Mouse (Mus musculus) gastrocnemius, adult 18-20 months (tissue): ENCODE data around the gene Zbtb8os. TPM values are rescaled to one million over a fixed set of nuclear protein-coding genes. Genes with fewer than 3 reads are reported as not detected.

Source experiments
- DNase-seq: peaks from one replicate; pipeline ENCODE4 v3.0.0; 2021; ENCODE audit warnings: low spot score
- long read RNA-seq, 2 experiments: library from polyadenylated mRNA; stranded (forward); transcript quantifications; one replicate each; pipeline ENCODE4 v2.0.0; 2021
- total RNA-seq, 2 experiments: library from RNA; stranded (reverse); gene quantifications; 2 replicates each; pipeline ENCODE4 v1.2.3; 2021

Gene Zbtb8os
- total RNA-seq, result 10 to 100 TPM; 24.9 to 30.2 TPM
- long read RNA-seq, experiment 1, transcript Zbtb8os-204 (7 exons, 3,833 nt), result major isoform, 19 of 20 reads
- long read RNA-seq, experiment 1, partial matches to known transcripts, result 1 of 20 reads
- long read RNA-seq, experiment 1, other reads (novel, unspliced or antisense), result 0 of 20 reads
- long read RNA-seq, experiment 2, transcript Zbtb8os-204 (7 exons, 3,833 nt), result major isoform, 14 of 18 reads
- long read RNA-seq, experiment 2, partial matches to known transcripts, result 2 of 18 reads
- long read RNA-seq, experiment 2, other reads (novel, unspliced or antisense), result 2 of 18 reads

DNA sequence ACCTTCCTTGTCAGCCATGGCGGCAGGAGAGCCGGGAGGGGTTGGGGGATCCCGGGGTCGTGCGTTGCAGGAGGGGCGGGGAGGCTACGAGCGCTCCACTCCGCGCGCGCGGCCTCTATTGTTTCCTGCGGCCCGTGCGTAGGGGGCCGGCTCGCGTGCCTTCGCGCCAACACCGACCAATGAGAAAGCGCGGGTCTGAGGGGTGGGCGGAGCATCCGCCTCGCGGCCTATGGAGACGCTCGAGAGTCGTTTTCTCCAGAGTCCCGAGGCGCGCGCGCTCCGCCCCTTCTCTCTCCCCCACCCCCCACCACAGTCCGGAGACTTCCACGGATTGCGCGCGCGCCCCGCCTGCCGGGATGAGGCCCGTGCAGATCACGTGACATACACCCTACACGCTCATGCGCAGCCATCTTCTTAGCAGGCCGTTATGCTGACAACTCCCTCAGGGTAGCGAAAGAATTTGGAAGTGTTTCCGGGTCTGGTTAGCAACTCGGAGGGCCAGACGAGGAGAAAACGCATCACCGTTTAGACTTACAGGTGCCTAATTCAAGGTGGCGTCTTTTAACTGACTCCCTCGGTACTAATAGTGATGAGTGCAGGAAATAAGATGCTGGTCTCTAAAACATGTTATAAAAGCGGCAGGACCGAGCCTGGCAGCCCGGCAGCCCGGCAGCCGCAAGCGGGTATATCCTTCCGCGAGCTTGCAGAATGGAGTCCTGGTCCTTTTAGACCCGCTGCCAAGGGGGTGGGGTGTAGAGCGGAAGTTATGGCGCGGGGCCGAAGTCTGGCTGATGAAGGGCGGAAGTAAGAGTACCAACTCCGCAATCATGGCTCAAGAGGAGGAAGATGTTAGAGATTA, at the start of gene Zbtb8os, which contains the start of gene Rbbp4:
Gene Zbtb8os (plus strand): TSS at position 480 of the 859 bp plus-strand sequence.
Gene Rbbp4 (minus strand): TSS at position 155 of the 859 bp plus-strand sequence.
- DNase-seq, result peak; percentile 95

- DNase-seq, result no peak
Observed at GRCm38 (mm10) chr4:129286001-129286682, 49.4 kb upstream of the Zbtb8os start.

DNA sequence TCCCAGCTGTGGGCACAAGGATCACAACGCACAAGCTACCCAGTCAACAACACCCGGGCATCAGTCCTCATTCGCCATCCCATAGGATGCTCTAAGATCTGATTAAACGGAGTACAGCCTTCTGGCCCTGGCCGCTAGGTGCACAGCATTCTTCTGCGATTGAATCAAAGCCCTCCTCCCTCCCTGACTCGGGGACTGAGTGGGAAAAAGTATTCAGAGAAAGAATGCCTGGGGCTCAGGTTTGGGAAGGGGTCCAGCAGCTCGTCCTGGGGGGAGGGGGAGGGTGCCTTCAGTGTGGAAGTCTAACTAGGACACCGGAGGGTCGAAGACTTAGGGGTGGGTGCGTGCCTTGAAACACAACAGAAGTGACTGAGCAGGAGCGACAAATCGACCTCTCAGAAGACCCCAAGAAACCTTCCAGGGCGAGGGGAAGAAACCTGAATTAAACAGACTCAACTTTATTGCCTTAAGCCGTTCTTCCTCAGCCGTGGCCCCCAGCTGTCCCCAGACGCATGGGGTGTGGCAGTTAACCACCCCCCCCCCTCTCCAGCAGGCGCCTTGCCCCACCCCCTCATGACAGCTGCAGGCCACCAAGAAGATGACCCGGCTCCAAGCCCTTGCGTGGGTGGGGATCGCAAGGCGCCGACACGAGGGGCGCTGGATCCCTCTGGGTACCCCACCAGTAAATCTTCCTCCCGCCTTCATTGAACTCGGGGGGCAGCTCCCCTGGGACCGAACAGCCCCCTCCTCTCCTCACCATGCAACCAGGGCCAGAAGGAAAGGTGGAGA, 48.6 kb upstream of the Zbtb8os start:
- peak; percentile 22 for DNase-seq

DNA sequence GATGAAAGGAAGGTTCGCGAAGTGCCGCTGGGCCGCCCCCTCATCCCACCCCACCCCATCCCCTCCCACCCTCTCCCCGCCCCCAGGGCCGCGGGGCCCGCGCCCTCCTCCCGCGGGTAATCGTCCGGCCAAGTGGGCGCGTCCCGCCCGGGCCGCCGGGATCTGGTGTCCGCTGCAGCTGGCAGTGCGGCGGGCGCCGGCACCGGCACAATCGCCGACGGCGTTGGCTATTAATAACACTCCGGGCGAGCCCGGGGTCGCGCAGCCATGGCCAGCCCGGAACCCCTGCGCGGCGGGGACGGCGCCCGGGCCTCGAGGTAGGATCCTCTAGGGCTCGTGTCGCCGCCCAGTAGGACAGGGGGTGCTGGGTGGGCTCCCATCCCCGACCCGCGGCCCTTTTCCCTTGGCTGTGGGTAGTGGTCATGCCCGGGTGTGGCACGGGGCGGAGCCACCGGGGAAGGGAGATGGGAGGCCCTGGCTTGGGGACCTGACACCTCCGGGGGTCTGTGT, 48.0 kb upstream of the Zbtb8os start, which contains the start of gene Sync:
Gene Sync (plus strand): TSS at position 146 of the 510 bp plus-strand sequence.
- DNase-seq, result peak; percentile 68

DNA sequence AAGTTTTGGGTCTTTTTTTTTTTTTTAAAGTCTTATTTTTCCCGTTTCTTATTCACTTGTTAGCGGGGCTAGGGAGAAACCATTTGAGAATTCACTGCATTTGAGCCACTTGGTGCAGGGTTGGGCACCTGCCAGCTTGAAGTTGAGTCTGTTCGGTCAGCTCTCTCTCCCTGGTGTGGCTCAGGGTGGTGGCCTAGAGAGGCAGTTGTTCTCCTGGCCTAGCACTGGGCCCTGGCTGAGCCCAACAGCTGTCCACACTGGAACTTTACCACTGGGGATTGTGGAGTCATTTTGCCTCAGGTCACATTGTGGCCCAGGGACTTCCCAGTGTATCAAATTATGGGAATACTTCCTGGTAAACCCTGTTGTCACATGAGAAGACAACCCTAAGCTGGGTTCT, 47.4 kb upstream of the Zbtb8os start:
- DNase-seq, result peak; percentile 63

DNA sequence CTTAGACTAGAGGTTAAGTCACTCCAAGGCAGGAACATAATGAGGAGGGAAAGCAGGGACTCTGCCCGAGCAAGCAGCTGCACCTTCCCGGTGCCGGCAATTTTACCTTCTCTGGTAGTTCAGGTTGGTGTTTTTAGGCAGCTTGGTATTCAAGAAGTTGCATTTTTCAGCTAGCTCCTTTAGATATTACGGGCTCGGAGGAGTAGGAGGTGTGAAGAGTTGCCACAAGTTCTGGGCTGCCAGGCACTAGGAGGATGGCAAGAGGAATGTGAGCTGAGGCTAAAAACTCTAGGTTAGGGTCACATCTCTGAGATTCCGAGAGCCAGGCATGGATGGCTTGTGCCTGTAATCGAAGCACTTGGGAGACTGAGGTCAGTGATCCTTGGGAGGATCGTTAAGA, 45.8 kb upstream of the Zbtb8os start:
- DNase-seq, result no peak

- DNase-seq, result no peak
Observed at GRCm38 (mm10) chr4:129292831-129293230, 42.7 kb upstream of the Zbtb8os start.

- DNase-seq, result no peak
Observed at GRCm38 (mm10) chr4:129293702-129294101, 41.8 kb upstream of the Zbtb8os start.

DNA sequence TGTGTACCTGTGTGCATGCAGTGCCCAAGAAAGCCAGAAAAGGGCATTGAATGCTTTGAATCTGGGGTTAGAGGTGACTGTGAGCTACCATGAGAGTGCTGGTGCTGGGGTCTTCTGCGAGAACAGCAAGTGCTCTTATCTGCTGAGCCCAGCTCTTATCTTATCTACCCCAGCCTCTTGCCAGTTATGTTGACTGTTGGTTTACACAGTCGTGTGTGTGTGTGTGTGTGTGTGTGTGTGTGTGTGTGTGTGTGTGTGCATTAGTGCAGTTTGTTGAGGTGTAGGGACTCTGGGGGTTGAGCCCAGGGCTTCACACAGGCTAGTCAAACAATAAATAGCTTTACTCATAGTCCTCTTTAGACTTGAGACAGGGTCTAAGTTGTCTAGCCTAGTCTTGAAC, 40.3 kb upstream of the Zbtb8os start:
- no peak for DNase-seq

DNA sequence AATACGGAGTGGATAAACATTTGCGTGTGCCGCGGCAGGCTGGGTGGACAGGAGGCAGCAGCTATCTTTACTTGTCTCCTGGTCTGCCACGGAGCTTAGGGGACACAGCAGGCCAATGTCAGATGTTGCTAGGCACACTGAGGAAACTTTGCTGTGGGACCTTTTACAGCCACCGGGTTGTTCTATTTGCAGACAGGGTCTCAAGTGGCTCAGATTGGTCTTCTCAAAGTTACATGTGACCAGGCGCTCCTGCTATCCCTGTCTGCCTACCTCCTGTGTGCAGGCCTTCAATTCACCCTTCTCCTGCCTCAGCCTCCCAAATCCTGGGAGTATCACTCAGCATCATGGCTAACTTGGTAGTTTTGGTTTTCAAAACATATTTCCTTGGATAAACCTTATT, 39.4 kb upstream of the Zbtb8os start:
- peak; percentile 32 for DNase-seq

GRCm38 (mm10) chr4:129297724-129298123, 37.8 kb upstream of the Zbtb8os start:
- no peak for DNase-seq

DNA sequence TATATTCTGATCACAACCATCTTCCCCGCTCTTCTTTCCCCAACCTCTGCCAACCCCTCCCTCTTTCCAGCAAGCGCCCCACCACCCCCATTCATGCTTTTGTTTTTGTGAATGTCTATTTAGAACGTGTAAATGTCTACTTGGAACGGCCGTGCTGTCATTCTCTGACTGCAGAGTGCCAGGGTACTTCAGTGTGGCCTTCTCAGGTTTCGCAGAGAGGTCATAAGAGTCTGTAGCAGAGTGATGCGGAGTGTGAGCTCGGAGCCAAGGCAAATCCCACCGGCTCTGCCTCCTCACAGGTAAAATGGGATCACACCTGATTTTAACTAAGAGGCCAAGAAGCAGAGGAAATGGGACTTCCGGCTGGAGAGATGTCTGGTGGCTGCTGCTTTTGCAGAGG, 36.4 kb upstream of the Zbtb8os start:
- peak; percentile 47 for DNase-seq

DNA sequence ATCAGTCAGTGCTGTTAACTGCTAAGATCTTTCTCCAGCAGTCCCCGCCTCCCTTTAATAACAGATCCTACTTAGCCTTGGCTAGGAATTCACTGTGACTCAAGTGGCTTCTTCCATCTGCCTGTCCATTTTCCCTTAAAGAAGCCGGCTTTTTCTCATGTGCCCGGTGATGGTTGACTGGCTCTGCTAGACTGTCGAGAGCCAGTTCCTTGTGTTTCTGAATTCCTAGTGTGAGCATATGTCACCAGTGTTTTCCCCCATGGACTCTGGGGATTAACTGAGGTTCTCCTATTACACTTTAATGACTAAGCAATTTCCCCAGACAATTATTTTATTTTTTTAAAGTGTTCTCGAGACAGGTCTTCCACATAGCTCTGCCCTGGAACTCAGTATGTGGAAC, 32.1 kb upstream of the Zbtb8os start:
- no peak for DNase-seq

GRCm38 (mm10) chr4:129303816-129304215, 31.7 kb upstream of the Zbtb8os start:
- peak; percentile 18 for DNase-seq

GRCm38 (mm10) chr4:129304306-129304705, 31.2 kb upstream of the Zbtb8os start:
- no peak for DNase-seq

- DNase-seq, result no peak
Observed at GRCm38 (mm10) chr4:129307936-129308335, 27.6 kb upstream of the Zbtb8os start.

GRCm38 (mm10) chr4:129313886-129314285, 21.6 kb upstream of the Zbtb8os start:
- no peak for DNase-seq

DNA sequence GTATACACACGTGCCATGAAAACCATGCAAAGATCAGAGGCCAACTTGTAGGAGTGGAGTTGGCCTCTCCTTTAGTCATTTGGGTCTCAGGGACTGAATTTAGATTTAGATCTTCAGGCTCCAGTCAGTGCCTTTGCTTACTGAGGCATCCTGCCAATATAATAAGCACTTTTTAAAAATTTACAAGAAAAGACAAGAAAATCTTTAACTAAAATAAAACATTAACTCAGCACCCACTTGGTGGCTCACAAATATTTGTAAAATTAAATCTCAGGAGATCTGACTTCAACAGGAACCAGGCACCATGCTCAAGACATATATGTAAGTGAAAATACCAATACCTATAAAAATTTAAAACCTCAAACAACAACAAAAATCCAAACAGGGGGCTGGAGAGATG, 14.6 kb upstream of the Zbtb8os start:
- DNase-seq, result no peak

- DNase-seq, result no peak
Observed at GRCm38 (mm10) chr4:129322042-129322441, 13.5 kb upstream of the Zbtb8os start.

DNA sequence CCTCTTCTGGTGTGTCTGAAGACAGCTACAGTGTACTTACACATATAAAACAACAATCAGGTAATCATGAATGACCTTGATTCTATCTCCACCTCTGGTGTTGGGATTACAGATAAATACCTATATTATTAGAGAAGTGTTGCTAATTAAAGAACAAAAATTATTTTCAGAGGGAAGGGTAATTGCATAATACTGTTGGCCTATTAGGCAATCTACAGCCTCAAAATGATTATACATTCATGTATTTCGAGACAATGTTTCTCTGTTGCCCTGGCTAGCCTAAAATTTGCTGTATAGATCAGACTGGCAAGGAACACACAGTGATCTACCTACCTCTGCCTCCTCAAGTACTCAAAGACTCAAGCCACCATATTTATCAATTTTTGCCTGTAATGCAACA, 12.0 kb upstream of the Zbtb8os start:
- DNase-seq, result no peak

DNA sequence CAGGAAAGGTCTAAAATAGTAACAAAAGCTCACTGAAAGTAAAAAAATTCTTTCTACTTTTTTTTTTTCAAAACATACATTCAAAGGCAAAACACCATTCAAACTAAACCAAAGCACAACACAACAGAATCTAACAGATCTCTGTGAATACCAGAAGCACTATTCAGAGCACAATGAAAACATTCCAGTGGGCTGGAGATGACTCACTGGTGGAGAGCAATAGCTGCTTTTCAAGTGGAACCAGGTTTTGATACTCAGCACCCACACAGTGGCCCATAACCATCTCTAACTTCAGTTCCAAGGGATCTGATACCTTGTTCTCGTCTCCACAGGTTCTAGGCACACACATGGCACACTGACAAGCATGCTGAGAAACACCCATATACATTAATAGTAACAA, 10.7 kb upstream of the Zbtb8os start:
- no peak for DNase-seq
